Mouse (Mus musculus): ENCODE measurements around the gene Sulf2. TPM values are rescaled to one million over a fixed set of nuclear protein-coding genes. Genes with fewer than 3 reads are reported as not detected.

Sulf2 gene
- polyA plus RNA-seq, 1 experiment from 2014 or later, result 188 TPM

DNA sequence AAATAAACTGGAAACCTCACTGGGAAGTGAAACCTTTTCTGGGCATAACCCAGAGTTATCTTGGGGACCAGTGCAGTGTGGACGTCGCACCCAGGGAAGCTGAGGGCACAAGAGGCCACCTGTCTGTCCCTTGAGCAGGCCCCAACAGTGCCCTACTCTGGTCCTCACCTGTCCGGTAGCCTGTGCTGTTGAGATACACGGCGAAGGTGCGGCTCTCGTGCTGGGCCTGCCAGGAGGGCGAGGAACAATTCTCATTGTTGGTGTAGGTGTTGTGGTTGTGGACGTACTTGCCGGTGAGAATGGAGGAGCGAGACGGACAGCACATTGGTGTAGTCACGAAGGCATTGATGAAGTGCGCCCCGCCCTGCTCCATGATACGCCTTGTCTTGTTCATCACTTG, 38.8 kb downstream of the Sulf2 start:
- Histone ChIP-seq H3K4me3 (no peak overlapping the region), H3K9me3 (replicated peaks) (no peaks in the 10 kb centered on the region), H3K4me1 (peaks cover 14% of the 10 kb centered on the region), H3K36me3 (peaks cover 99% of the 10 kb centered on the region), H3K27me3 (ENCODE audit: low read depth, poor library complexity, severe bottlenecking) (no peaks in the 10 kb centered on the region), H3K27ac (no peak overlapping the region)
- WGBS, result 98% methylated on average over 16 of the region's 16 CpGs
- DNase-seq (ENCODE audit: low spot score), result no peak

GRCm38 (mm10) chr2:166116278-166116608, 39.2 kb downstream of the Sulf2 start:
- Histone ChIP-seq H3K27ac (no peak overlapping the region), H3K36me3 (peaks cover 99% of the 10 kb centered on the region), H3K9me3 (replicated peaks) (no peaks in the 10 kb centered on the region), H3K4me3 (no peak overlapping the region), H3K27me3 (ENCODE audit: low read depth, poor library complexity, severe bottlenecking) (no peaks in the 10 kb centered on the region), H3K4me1 (peaks cover 18% of the 10 kb centered on the region)
- WGBS, result 96% methylated on average over 7 of the region's 7 CpGs
- DNase-seq (ENCODE audit: low spot score), result no peak

DNA sequence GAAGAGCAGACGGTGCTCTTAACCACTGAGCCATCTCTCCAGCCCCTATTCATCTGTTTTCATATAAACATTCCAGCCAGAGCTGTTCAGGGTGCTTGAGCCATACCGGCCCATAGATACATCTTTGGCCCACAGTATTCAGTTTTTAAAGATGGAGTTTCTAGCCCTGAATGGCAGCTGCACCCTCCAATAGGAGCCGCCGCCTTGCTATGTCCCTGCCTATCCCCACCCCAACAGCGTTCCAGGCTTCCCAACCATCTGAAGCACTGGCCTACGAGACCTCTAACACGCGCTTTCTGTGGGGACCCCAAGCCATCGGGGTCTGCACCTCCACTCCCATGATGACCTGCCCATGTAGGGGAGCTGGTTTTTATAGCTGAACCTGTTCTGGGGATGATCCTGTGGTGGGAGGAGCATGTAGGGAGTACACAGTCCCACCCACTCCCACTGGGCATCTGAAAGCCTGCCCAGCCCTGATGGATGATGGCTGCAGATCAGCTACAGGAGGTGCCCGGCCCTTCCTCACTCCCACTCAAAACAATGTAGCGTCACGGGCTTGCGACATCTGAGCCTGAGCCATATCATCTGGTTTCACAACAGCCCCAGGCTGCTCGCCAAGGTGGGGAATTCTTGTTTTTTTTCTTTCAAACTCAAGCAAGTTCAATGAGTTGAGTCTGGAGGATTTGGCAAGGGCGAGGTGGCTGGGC, 39.7 kb downstream of the Sulf2 start:
- H3K36me3 ChIP-seq, result peaks cover 99% of the 10 kb centered on the region
- 95% methylated on average over 15 of the region's 15 CpGs for WGBS
- DNase-seq (ENCODE audit: low spot score), result no peak

DNA sequence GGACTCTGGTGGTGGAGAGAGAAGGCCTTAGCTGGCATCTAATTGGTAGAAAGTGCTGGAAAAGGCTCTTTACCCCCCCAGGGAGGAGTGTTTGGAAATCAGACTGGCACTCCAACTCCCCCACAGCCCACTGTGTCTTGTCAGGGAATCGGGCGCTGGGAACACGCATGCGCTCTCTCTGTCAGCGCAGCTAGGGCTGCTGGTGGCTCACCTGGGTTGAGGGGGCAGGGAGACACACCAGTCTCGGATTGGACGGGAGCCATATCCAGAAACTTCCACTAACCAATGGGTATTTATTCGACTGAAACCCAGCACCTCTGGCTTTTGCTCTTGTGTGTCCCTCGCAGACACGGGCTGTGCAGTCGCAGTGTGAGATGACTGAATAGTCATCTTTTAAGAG, 42.5 kb downstream of the Sulf2 start:
- Histone ChIP-seq H3K36me3 (peaks cover 94% of the 10 kb centered on the region), H3K9me3 (replicated peaks) (no peaks in the 10 kb centered on the region), H3K4me3 (no peak overlapping the region), H3K4me1 (peaks cover 36% of the 10 kb centered on the region), H3K27ac (0 out of 2 replicates have a peak overlapping the region, but pooled peaks have one; percentile 16), H3K27me3 (ENCODE audit: low read depth, poor library complexity, severe bottlenecking) (no peaks in the 10 kb centered on the region)
- WGBS, result 92% methylated on average over 11 of the region's 11 CpGs
- DNase-seq (ENCODE audit: low spot score), result no peak

More for the DNA sequence above, 39.7 kb downstream of the Sulf2 start:
- H3K9me3 ChIP-seq (replicated peaks), result no peaks in the 10 kb centered on the region
- H3K27me3 ChIP-seq (ENCODE audit: low read depth, poor library complexity, severe bottlenecking), result no peaks in the 10 kb centered on the region
- H3K27ac ChIP-seq, result no peak overlapping the region
- H3K4me3 ChIP-seq, result no peak overlapping the region
- H3K4me1 ChIP-seq, result peaks cover 21% of the 10 kb centered on the region

DNA sequence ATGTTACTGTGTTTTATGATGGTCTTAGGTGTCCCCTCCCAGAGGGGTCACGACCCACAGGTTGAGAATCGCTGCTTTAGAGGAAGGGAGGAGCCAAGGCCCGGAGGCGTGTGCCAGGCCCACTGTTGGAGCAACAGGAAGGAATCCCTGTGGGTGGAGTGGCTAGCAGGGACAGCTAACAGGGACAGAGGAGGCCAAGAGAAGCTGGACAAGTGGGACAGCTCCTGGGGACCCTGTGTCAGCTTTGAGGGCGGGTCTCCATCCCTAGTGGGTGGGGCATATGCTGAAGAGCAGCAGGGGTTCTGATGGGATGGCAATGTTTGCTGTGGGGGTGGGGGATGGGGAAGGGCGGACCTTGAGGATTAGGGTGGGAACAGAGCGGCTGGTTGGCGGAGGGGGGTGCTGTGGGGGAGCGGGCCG, 43.6 kb downstream of the Sulf2 start:
- peaks cover 94% of the 10 kb centered on the region for H3K36me3 ChIP-seq
- peaks cover 36% of the 10 kb centered on the region for H3K4me1 ChIP-seq
- H3K27ac ChIP-seq, result no peak overlapping the region
- no peak overlapping the region for H3K4me3 ChIP-seq
- H3K9me3 ChIP-seq (replicated peaks), result no peaks in the 10 kb centered on the region
- 60% methylated on average over 10 of the region's 10 CpGs for WGBS
- H3K27me3 ChIP-seq (ENCODE audit: low read depth, poor library complexity, severe bottlenecking), result no peaks in the 10 kb centered on the region
- no peak for DNase-seq (ENCODE audit: low spot score)

DNA sequence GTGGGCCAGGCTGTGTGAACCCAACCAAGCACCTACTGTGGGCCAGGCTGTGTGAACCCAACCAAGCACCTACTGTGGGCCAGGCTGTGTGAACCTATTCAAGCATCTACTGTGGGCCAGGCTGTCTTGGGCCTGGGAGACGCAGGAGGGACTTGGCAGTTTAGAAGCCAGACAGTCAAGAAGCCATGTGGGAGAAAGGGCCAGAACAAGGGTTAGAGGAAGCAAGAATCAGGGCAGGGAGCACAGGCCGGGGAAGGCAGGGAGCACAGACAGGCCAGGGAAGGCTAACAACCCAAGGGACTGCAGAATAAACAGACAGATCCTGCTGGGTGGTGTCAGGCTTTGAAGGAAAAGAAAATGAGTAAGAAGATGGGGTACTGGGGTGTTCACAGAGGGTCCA, 44.2 kb downstream of the Sulf2 start:
- Histone ChIP-seq H3K9me3 (replicated peaks) (no peaks in the 10 kb centered on the region), H3K4me3 (no peak overlapping the region), H3K27me3 (ENCODE audit: low read depth, poor library complexity, severe bottlenecking) (no peaks in the 10 kb centered on the region), H3K4me1 (peaks cover 40% of the 10 kb centered on the region), H3K36me3 (peaks cover 94% of the 10 kb centered on the region), H3K27ac (no peak overlapping the region; the same call in 1 of the 2 replicates)
- 87% methylated on average over 2 of the region's 2 CpGs for WGBS
- DNase-seq (ENCODE audit: low spot score), result no peak

DNA sequence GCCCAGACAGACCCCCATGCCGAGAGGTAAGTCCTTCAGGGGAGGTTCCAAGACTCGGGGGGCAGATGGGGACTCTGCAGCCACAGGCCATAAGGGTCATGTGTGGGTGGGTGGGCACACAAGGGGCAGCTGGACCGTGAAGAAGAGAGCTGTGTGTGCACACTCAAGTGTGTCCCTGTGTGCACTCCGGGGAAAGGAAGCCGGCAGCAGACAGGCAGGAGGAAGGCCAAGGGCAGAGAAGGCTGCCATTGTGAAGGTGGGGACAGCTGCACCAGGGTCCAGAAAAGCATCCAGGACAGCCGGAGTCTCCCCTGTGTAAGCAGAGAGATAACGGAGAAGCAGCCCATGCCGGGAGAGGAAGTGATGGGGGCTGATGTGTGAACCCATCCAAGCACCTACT, 44.7 kb downstream of the Sulf2 start:
- Histone ChIP-seq H3K9me3 (replicated peaks) (no peaks in the 10 kb centered on the region), H3K4me1 (peaks cover 41% of the 10 kb centered on the region), H3K27me3 (ENCODE audit: low read depth, poor library complexity, severe bottlenecking) (no peaks in the 10 kb centered on the region), H3K36me3 (peaks cover 94% of the 10 kb centered on the region), H3K4me3 (no peak overlapping the region), H3K27ac (no peak overlapping the region; the same call in 1 of the 2 replicates)
- 88% methylated on average over 8 of the region's 8 CpGs for WGBS
- DNase-seq (ENCODE audit: low spot score), result no peak

GRCm38 (mm10) chr2:166108326-166108725, 47.1 kb downstream of the Sulf2 start:
- no peaks in the 10 kb centered on the region for H3K9me3 ChIP-seq (replicated peaks)
- WGBS, result 29% methylated on average over 4 of the region's 4 CpGs
- peak; percentile 93 for DNase-seq (ENCODE audit: low spot score)
- H3K36me3 ChIP-seq, result peaks cover 93% of the 10 kb centered on the region
- no peak overlapping the region for H3K27ac ChIP-seq
- H3K4me1 ChIP-seq, result peaks cover 41% of the 10 kb centered on the region
- no peaks in the 10 kb centered on the region for H3K27me3 ChIP-seq (ENCODE audit: low read depth, poor library complexity, severe bottlenecking)
- H3K4me3 ChIP-seq, result no peak overlapping the region

DNA sequence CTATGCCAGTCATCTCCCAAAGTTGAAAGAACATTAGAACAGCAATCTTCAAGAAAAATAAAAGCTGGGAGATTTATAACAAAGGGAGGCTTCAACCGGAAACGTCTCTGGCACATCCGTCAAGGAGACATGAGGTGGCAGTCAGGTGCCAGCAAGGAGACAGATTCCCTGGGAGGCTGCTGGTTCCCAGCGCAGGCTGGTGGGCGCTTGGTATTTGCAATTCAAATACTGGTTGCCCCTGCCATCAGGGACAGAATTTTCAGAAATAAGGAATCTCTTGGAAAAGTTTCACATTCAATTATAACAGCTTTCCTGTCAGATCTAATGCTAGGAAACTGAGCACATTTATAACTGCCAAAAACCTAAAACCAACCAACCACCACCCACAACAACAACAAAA, 47.6 kb downstream of the Sulf2 start:
- Histone ChIP-seq H3K27me3 (ENCODE audit: low read depth, poor library complexity, severe bottlenecking) (no peaks in the 10 kb centered on the region), H3K27ac (no peak overlapping the region), H3K4me3 (no peak overlapping the region), H3K4me1 (peaks cover 42% of the 10 kb centered on the region), H3K9me3 (replicated peaks) (no peaks in the 10 kb centered on the region), H3K36me3 (peaks cover 93% of the 10 kb centered on the region)
- WGBS, result 85% methylated on average over 5 of the region's 5 CpGs
- no peak for DNase-seq (ENCODE audit: low spot score)

GRCm38 (mm10) chr2:166106631-166107030, 48.8 kb downstream of the Sulf2 start:
- WGBS, result 75% methylated on average over 2 of the region's 2 CpGs
- peaks cover 93% of the 10 kb centered on the region for H3K36me3 ChIP-seq

GRCm38 (mm10) chr2:166105911-166106310, 49.6 kb downstream of the Sulf2 start:
- H3K4me1 ChIP-seq, result peaks cover 30% of the 10 kb centered on the region
- DNase-seq (ENCODE audit: low spot score), result no peak
- no peak overlapping the region for H3K4me3 ChIP-seq
- no peaks in the 10 kb centered on the region for H3K27me3 ChIP-seq (ENCODE audit: low read depth, poor library complexity, severe bottlenecking)
- H3K9me3 ChIP-seq (replicated peaks), result no peaks in the 10 kb centered on the region
- H3K27ac ChIP-seq, result no peak overlapping the region
- WGBS, result 77% methylated on average over 9 of the region's 9 CpGs
- peaks cover 93% of the 10 kb centered on the region for H3K36me3 ChIP-seq

More at GRCm38 (mm10) chr2:166106631-166107030, 48.8 kb downstream of the Sulf2 start:
- no peaks in the 10 kb centered on the region for H3K27me3 ChIP-seq (ENCODE audit: low read depth, poor library complexity, severe bottlenecking)
- DNase-seq (ENCODE audit: low spot score), result no peak
- H3K9me3 ChIP-seq (replicated peaks), result no peaks in the 10 kb centered on the region
- H3K4me3 ChIP-seq, result no peak overlapping the region
- peaks cover 35% of the 10 kb centered on the region for H3K4me1 ChIP-seq
- no peak overlapping the region for H3K27ac ChIP-seq

DNA sequence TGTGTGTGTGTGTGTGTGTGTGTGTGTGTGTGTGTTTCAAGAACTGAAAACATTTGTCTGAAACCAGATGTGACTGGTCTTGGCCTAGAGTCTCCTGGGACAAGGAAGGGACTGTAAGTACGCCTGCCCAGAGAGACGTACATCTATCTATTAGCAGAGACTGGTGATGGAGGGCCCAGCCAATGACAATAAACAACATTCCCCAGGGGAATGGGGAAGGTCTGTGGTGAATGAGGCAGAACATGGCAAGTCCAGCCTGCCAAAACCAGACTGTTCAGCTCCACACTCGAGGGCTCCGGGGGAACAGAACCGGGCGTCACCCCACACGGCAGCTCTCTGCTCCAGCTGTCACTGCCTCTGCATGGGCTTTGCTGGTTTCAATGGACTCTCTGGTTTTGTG, 52.6 kb downstream of the Sulf2 start:
- peaks cover 20% of the 10 kb centered on the region for H3K4me1 ChIP-seq
- no peaks in the 10 kb centered on the region for H3K9me3 ChIP-seq (replicated peaks)
- H3K4me3 ChIP-seq, result no peak overlapping the region
- no peaks in the 10 kb centered on the region for H3K27me3 ChIP-seq (ENCODE audit: low read depth, poor library complexity, severe bottlenecking)
- no peak for DNase-seq (ENCODE audit: low spot score)
- H3K27ac ChIP-seq, result no peak overlapping the region
- H3K36me3 ChIP-seq, result peaks cover 97% of the 10 kb centered on the region
- 83% methylated on average over 7 of the region's 7 CpGs for WGBS

GRCm38 (mm10) chr2:166100309-166101262, 54.9 kb downstream of the Sulf2 start:
- WGBS, result 91% methylated on average over 21 of the region's 21 CpGs
- Histone ChIP-seq H3K27me3 (ENCODE audit: low read depth, poor library complexity, severe bottlenecking) (no peaks in the 10 kb centered on the region), H3K4me1 (peaks cover 15% of the 10 kb centered on the region), H3K27ac (no peak overlapping the region), H3K4me3 (no peak overlapping the region), H3K9me3 (replicated peaks) (no peaks in the 10 kb centered on the region), H3K36me3 (peaks cover 96% of the 10 kb centered on the region)
- DNase-seq (ENCODE audit: low spot score), result no peak
